Mouse (Mus musculus) erythroblast, embryonic 14.5 days (primary cell): ENCODE data around the gene Hps1.

Experiments used
- GATA1 ChIP-seq: IDR thresholded peaks from 2 replicates; pipeline ENCODE4 v1.6.1; 2012; ENCODE audit warnings: low read length, inconsistent platforms, mixed read lengths
- TAL1 ChIP-seq: IDR thresholded peaks from 3 replicates; pipeline ENCODE4 v1.6.1; 2012; ENCODE audit warnings: low read length, inconsistent platforms, mixed read lengths

DNA sequence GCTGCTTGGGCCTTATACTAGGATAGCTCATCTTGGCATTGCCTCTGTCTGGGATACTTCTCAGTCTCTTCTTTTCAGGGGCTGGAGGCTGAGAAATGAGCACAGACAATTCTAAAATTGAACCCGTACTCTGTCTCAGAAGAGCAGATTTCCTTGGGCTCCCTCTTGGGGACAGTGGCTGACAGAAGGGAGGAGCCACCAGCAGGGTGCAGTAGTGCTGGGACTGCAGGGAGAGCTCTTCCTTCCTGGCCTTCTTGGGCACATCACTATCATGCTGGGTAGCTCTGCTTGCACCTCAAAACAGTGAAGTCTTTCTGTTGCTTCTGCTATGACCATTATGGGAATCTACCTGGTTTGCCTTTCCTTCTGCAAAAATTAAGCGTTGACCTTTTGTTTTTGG, 5.4 kb upstream of the Hps1 start:
- TF ChIP-seq GATA1 (no peak), TAL1 (no peak)
